Mouse (Mus musculus): ENCODE results near the gene Dnaja4.

Dnaja4 gene

GRCm38 (mm10) chr9:54698318-54699086 is at the start of gene Dnaja4:
TSS of gene Dnaja4 (plus strand) at chr9:54698873.
- DNase-seq: peak; percentile 95

- DNase-seq: peak; percentile 77
Observed at GRCm38 (mm10) chr9:54649360-54649759, 49.3 kb upstream of the Dnaja4 start.

GRCm38 (mm10) chr9:54652778-54653177 is 45.9 kb upstream of the Dnaja4 start:
- DNase-seq: peak; percentile 31

DNA sequence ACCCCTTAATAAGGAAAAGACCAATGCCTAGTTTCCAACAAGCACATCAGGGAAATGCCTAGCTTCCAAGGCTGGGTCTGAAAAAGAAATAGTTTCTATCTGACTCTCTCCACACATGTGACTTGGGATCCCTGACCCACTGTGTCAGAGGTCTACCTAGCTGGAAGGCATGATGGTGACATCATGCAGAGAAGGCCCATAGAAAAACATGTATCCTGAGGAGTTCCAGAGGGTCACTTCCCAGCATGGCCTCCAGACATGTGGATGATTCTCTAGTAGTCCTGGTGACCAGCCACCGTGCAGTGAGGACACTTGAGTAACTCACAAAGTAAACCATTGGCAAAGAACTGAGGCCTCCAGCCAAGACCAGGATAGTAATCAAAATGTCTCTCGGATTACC is 42.8 kb upstream of the Dnaja4 start:
- peak; percentile 70 for DNase-seq

- DNase-seq: no peak
Observed at GRCm38 (mm10) chr9:54656402-54656801, 42.3 kb upstream of the Dnaja4 start.

DNA sequence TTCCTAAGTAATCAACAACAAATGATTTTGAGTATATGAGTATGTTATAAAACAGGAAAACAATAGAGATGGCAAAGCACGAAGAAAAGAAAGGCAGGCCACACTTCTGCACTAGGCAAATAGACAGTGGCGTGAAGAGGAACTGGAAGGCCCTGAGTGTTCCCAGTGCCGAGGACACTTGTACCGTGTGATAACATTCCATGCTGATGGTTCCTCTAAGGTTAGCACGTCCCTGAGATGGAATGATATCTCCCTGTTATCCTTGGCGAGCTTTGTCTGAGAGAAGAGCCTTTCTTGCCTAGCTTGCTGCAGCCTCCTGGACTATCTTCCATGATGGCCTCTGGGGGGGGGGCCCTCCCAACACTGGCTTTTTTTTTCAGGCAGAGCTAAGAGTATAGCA is 39.9 kb upstream of the Dnaja4 start:
- peak; percentile 70 for DNase-seq

- DNase-seq: no peak
Observed at GRCm38 (mm10) chr9:54661605-54662377, 36.9 kb upstream of the Dnaja4 start, which contains the start of gene Acsbg1. TSS of gene Acsbg1 (minus strand) at chr9:54661870.

DNA sequence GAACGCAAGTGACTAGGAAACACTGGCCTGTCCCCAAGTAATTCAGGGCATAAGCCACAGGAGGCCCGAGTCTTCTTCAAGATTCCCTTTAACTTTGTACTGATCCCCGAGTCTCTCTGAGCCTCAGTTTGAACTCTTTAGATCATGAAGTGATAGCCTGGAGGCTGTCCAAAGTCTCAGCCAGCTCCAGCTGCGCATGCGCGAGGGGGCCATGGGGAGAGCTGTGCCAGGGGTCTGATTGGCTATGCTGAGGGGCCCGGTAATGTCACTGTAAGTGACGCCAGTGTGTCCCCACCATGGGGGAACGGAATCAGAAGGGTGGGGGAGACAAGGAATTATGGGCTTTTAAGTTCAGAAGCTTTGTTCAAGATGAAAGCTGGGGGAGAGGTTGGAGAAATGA is 34.3 kb upstream of the Dnaja4 start:
- no peak for DNase-seq

DNA sequence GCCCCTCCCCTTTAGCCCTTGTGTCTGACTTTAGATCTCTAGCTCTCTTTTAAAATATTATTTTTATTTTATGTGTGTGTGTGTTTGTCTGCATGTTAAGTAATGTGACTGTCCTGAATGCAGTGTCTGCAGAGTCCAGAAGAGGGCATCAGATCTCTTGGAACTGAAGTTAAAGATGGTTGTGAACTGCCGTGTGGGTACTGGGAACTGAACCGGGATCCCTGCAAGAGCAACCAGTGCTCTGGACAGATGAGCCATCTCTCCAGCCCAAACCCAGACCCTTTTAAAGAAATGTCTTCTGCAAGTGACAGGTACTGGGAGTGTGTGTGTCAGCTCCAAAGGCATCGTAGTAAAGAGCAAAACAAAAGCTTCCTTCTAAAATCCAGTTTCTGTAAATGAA is 32.6 kb upstream of the Dnaja4 start:
- DNase-seq: peak; percentile 52

- peak; percentile 36 for DNase-seq
Observed at GRCm38 (mm10) chr9:54668455-54668854, 30.2 kb upstream of the Dnaja4 start.

DNA sequence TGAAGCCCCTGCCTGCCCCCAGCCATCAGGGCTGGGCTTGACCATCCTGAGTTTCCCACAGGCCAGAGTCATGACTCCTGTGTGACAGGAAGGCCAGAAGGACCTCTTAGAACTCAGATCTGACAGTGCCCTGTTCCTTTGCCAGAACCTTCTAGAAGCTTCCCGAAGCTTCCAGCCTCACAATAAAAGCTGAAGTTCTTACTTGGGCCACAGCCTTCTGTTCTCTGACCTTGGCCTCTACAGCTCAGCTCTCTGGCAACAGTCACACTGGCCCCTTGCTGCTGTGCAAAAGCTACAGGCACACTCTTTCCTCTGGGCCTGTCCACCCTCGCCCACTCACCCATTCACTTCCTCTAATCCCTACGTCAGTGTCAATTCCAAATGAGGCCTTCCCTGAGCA is 26.7 kb upstream of the Dnaja4 start:
- DNase-seq: no peak

DNA sequence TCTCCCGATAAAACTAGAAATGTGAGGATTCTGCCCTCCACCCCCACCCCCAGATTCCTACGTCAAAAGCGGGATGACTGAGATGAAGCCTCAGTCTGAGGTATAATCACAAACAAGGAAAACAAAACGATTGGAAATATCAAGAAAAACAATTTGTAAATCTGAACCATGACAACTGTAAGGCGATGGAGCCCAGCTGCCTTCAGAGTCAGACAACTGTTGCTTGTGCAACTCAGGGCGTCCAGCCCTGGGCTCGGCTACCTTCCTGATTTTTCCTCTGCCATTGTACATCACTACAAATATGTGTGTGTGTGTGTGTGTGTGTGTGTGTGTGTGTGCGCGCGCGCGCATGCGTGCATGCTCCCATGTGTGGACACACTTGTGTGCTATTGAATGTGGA is 24.8 kb upstream of the Dnaja4 start:
- DNase-seq: no peak

DNA sequence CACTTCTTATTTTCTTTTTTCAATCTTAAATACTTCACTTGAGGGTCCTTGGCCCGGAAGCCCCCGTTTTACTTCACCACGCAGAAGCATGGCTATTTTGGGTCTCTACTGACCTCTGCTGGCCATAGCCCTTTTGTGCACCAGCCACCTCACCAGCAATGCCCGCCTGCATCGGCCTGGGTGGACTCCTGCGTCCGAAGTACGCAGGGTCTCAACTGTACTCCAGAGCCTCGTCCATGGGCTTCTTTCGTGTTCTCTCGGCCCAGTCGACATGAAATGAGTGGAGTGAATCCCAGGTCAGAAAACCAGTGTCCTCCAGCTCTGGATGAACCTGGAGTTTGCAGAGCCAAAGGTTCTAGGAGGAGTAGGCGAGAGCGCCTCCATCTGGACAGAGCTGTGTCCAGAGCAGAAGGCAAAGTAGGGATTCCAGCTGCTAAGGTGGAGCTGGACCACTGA is 22.1 kb upstream of the Dnaja4 start:
- DNase-seq: peak; percentile 94

GRCm38 (mm10) chr9:54682846-54683245 is 15.8 kb upstream of the Dnaja4 start:
- DNase-seq: peak; percentile 70

DNA sequence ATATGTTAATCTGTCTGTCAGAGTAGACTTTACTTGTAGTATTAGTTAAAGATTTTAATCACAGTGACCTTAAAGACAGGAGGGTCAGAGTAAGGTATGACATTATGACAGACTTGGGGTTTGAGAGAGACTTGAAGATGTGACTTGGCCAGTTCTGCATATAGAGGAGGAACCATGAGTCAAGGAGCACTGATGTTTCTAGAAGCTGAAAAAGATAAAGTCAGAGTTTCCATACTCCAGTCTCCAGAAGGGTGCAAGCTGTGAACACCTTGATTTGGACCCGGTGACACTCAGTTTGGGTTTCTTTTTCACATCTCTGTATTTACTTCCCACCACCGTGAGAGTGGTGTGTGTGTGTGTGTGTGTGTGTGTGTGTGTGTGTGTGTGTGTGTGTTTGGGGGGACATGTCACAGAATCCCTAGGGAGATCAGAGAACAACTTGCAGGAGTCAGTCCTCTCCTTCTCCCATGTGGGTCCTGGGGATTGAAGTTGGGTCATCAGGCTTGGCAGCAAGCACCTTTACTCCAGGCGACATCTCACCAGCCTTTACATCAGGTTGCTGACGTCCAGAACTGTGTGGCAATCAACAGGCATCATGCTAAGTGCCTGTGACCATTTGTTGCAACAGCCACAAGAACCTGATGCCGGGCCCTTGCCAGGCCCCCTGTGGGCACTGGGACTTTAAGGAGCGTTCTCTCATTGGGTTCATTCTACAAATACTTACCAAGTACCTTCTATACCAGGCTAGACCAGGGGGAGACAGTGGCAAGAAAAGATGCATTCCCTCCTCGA is 14.7 kb upstream of the Dnaja4 start:
- DNase-seq: peak; percentile 65

DNA sequence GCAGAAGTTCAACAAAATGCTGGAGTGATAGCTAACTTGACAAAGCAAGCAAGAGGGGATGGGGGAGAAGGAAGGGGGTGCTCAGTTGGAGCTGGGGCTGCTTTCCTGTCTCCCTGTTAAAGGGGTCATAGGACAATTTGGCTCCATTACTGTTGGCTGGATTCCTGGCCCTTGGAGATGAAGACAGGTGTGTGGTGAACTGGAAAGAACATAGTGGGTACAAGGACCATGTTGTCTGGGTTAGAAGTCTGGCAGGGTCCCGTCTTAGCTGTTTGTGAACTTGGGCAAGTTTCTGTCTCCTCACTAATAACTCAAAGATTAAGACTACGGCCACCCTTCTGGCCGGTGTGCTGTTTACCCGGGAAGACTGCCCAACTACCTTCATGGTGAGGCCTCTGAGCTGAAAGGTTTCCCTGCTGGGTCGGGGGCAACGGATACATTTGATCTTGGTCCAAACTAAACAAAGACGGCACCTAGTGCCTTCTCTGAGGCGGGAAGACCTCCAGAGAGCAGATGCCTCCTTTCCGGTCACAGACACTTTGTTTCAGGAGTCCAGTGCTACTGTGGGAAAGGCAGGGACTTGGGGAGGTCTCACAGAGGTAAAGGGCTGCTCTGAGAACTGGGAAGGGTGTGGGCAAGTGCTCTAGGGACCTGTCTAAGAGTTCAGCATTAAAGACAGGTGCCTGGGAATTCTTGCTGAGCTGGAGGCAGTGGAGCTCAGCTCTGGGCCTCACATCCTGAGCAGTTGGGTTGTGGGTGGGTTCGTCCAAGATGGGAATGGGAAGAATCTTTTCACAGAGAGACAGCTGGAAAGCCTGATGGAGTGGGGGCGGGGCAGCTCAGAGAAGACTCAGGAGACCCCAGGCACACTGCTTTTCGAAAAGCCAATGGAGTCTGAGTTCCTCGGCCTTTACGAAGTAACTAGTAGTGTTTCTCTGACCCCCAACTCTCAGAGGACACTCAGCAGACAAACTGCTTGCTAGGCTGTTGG is 11.1 kb upstream of the Dnaja4 start:
- DNase-seq: peak; percentile 72

GRCm38 (mm10) chr9:54689446-54689845 is 9.2 kb upstream of the Dnaja4 start:
- peak; percentile 89 for DNase-seq

DNA sequence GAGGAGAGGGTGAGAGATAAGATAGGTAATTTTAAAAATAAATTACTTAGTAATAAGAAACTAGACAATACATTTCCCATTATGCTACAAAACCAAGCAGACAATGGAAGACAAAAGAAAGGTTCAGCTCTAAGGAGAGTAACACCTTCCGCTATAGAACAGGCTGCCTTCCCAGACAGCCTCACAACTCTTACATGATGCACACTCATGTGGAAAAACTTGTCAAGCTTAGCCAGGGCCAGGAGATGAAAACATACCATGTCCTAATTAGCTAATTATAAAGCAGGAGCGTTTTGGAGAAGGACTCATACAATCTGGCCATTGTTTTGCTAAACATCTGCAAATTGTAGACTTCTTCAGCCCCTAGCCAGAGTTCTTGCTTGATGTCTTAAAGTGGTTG is 8.0 kb upstream of the Dnaja4 start:
- DNase-seq: peak; percentile 17

- peak; percentile 86 for DNase-seq
Observed at GRCm38 (mm10) chr9:54691241-54691805, 7.3 kb upstream of the Dnaja4 start.

GRCm38 (mm10) chr9:54699087-54699344 is 343 bp downstream of the Dnaja4 start:
- no peak for DNase-seq

- DNase-seq: peak; percentile 99
Observed at GRCm38 (mm10) chr9:54699345-54700173, 886 bp downstream of the Dnaja4 start.
